Mouse (Mus musculus) cerebellum, adult 11-12 months (tissue): ENCODE results near the gene Pyroxd2.
"Not testable (repeated sequence)": the region's sequence is repeated elsewhere in the genome, so short reads cannot be mapped to it uniquely, and the experiment has no call there.

ENCODE experiments used
- DNase-seq: peaks from one replicate; pipeline ENCODE4 v3.0.0; 2022

Pyroxd2 gene

GRCm38 (mm10) chr19:42682776-42683175, 69.8 kb downstream of the Pyroxd2 start:
- DNase-seq, result not testable (repeated sequence)

DNA sequence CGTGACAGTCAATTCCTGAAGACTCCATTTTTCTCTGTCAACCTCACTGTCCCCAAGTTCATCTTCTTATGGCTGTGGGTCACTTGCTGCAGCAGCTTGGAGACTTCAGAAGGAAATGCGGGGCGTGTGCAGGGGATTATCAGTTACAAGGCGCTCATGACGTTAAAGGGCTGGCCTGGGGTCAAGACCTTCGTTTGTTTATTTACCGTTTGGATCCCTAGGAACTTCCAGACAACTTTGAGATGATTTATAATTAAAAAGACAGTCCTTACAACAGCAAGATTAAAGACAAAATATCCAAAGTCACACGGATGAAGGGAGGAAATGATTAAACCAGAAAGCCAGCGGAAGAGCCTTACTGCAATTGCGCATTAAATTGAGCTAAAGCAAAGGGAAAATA, 74.4 kb downstream of the Pyroxd2 start:
- DNase-seq, result no peak

GRCm38 (mm10) chr19:42677452-42677851, 75.1 kb downstream of the Pyroxd2 start:
- DNase-seq, result no peak

DNA sequence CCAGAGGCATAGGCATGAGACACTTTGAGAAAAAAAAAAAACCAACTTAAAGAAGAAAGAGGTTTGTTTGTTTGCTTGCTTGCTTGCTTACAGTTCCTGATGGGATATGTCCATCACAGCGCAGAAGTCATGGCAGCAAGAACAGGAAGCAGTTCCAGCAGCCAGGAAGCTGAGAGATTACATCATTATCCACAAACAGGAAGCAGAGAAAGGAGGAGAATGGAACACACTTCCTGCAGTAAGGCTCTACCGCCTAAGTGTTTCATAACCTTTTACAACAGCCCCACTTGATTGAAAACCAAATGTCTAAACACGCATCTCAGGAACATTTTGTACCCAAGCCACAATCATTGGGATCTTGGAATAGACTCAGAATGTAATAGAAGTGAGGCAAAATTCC, 75.6 kb downstream of the Pyroxd2 start:
- no peak for DNase-seq
